Mouse (Mus musculus): Measurements from ENCODE around the gene Gabrr3. TPM values are rescaled to one million over a fixed set of nuclear protein-coding genes. Genes with fewer than 3 reads are reported as not detected.

The Gabrr3 gene
- total and polyA plus RNA-seq, 3 experiments = 0.05 TPM; not detected in 2

DNA sequence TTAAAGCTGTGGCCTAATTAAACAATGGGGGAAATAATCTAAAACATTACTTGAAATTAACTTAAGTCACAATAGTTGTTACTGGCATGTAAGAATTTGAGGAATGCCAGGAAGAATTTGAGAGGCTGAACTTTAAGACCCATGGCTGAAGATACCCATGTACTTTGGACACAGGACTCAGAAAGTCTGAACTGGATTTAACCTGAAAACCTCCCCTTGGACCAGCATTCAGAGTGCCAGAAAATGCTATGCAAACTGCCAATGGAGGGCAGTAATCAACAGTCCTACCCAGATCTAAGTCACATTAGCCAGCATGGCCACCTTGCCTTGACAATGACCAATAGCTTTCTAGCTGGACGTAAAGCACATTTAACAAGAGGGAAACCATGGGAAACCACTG lies 90.8 kb downstream of the Gabrr3 start:
- Histone ChIP-seq H3K4me1 (ENCODE audit: insufficient read depth, low read depth, low read length) (no peaks in the 10 kb centered on the region), H3K36me3 (replicated peaks) (peaks cover 32% of the 10 kb centered on the region), H3K9me3 (replicated peaks) (no peaks in the 10 kb centered on the region), H3K27me3 (ENCODE audit: insufficient read depth, low read length) (no peaks in the 10 kb centered on the region; the same call in 1 of the 2 replicates), H3K4me3 (ENCODE audit: low read depth, low read length) (no peak overlapping the region)
- TF ChIP-seq GATA2 (IDR thresholded peaks at IDR 0.05; ENCODE audit: borderline replicate concordance, low read depth, low read length) (no peak), POLR2AphosphoS5 (IDR thresholded peaks at IDR 0.05; ENCODE audit: insufficient replicate concordance, low read depth, low read length) (no peak), TAL1 (conservative IDR thresholded peaks at IDR 0.05; ENCODE audit: low read depth, low read length) (no peak), GATA1 (IDR thresholded peaks at IDR 0.05; ENCODE audit: borderline replicate concordance, low read length) (no peak), CTCF (IDR thresholded peaks at IDR 0.05; ENCODE audit: low read depth, low read length) (no peak)
- DNase-seq (ENCODE audit: low spot score) (no peak), ATAC-seq (ENCODE audit: extremely low read depth, insufficient number of reproducible peaks, low FRiP score, poor library complexity, severe bottlenecking) (no peak)

DNA sequence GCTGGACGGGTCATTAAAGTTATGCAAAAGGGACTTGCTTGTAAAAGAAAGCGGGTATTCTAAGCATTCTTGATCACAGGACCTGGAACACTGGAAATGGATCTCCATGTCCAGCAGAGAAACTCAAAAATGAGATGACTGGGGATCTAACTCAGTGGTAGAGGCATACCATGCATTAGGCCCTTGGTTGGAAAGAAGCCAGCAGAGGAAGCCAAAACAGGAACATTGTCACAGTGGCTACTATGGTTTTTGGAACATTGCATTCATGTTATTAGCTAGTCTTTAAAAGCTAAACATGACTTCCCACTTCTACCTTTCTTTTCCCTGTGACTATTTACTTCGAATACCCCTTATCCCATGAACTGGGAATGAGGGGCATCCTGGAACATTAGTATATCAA lies 92.0 kb downstream of the Gabrr3 start:
- peaks cover 20% of the 10 kb centered on the region for H3K36me3 ChIP-seq (replicated peaks)
- H3K27me3 ChIP-seq (ENCODE audit: insufficient read depth, low read length) = no peaks in the 10 kb centered on the region; the same call in 1 of the 2 replicates
- TF ChIP-seq CTCF (IDR thresholded peaks at IDR 0.05; ENCODE audit: low read depth, low read length) (no peak), GATA2 (IDR thresholded peaks at IDR 0.05; ENCODE audit: borderline replicate concordance, low read depth, low read length) (no peak), TAL1 (conservative IDR thresholded peaks at IDR 0.05; ENCODE audit: low read depth, low read length) (no peak), POLR2AphosphoS5 (IDR thresholded peaks at IDR 0.05; ENCODE audit: insufficient replicate concordance, low read depth, low read length) (no peak), GATA1 (IDR thresholded peaks at IDR 0.05; ENCODE audit: borderline replicate concordance, low read length) (no peak)
- ATAC-seq (ENCODE audit: extremely low read depth, insufficient number of reproducible peaks, low FRiP score, poor library complexity, severe bottlenecking) (no peak), DNase-seq (ENCODE audit: low spot score) (no peak)
- H3K4me3 ChIP-seq (ENCODE audit: low read depth, low read length) = no peak overlapping the region
- no peaks in the 10 kb centered on the region for H3K4me1 ChIP-seq (ENCODE audit: insufficient read depth, low read depth, low read length)
- no peaks in the 10 kb centered on the region for H3K9me3 ChIP-seq (replicated peaks)

DNA sequence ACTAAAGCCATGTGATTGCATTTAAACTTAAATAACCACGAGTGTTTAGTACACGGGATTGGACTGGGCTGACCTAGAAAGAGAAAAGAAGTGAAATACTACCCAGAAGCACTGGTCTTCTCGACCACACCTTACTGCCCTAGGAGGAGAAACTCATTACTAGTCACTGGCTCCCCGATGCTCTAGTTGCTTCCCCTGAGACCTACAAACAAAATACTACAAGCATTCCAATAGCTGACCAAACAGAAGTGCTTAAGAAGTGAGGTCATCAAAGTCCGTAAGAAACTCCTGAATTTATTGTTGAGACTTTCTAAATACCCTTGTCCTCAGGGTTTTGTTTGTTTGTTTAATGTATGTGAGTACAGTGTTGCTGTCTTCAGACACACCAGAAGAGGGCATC lies 102.7 kb downstream of the Gabrr3 start:
- TF ChIP-seq GATA1 (IDR thresholded peaks at IDR 0.05; ENCODE audit: borderline replicate concordance, low read length) = no peak
- no peak for TF ChIP-seq GATA2 (IDR thresholded peaks at IDR 0.05; ENCODE audit: borderline replicate concordance, low read depth, low read length)
- no peak for TF ChIP-seq TAL1 (conservative IDR thresholded peaks at IDR 0.05; ENCODE audit: low read depth, low read length)
- no peak for TF ChIP-seq CTCF (IDR thresholded peaks at IDR 0.05; ENCODE audit: low read depth, low read length)
- TF ChIP-seq POLR2AphosphoS5 (IDR thresholded peaks at IDR 0.05; ENCODE audit: insufficient replicate concordance, low read depth, low read length) = no peak
- Histone ChIP-seq H3K4me1 (ENCODE audit: insufficient read depth, low read depth, low read length) (peaks cover 7% of the 10 kb centered on the region; the same call in 1 of the 2 replicates), H3K36me3 (replicated peaks) (no peaks in the 10 kb centered on the region), H3K9me3 (replicated peaks) (no peaks in the 10 kb centered on the region), H3K4me3 (ENCODE audit: low read depth, low read length) (no peak overlapping the region), H3K27me3 (ENCODE audit: insufficient read depth, low read length) (peaks cover 19% of the 10 kb centered on the region)
- ATAC-seq (ENCODE audit: extremely low read depth, insufficient number of reproducible peaks, low FRiP score, poor library complexity, severe bottlenecking) (no peak), DNase-seq (ENCODE audit: low spot score) (no peak)

Other genes starting within 250 kb of the Gabrr3 start
- gene Olfr196, start 236.9 kb upstream of the Gabrr3 start, total RNA-seq (2014; fragmentation: Nextera tagmentation) = not detected in 2 replicates
- not detected in 2 replicates for gene Olfr196, start 236.9 kb upstream of the Gabrr3 start, total RNA-seq (2017)
- gene Olfr196, start 236.9 kb upstream of the Gabrr3 start, polyA plus RNA-seq (2012) = not detected in 2 replicates
- gene Olfr198, start 203.8 kb upstream of the Gabrr3 start, total RNA-seq (2014; fragmentation: Nextera tagmentation) = not detected in 2 replicates
- 0.12 TPM in 1 of 2 replicates, not detected in the other for gene Olfr198, start 203.8 kb upstream of the Gabrr3 start, total RNA-seq (2017)
- not detected in 2 replicates for gene Olfr198, start 203.8 kb upstream of the Gabrr3 start, polyA plus RNA-seq (2012)
- gene Olfr199, start 187.6 kb upstream of the Gabrr3 start, total RNA-seq (2014; fragmentation: Nextera tagmentation) = not detected in 2 replicates
- gene Olfr199, start 187.6 kb upstream of the Gabrr3 start, total RNA-seq (2017) = 0.16 TPM in 1 of 2 replicates, not detected in the other
- not detected in 2 replicates for gene Olfr199, start 187.6 kb upstream of the Gabrr3 start, polyA plus RNA-seq (2012)
- gene Olfr201, start 134.7 kb upstream of the Gabrr3 start, total RNA-seq (2014; fragmentation: Nextera tagmentation) = 0.39 and 0.90 TPM in 2 replicates
- 0.46 and 0.55 TPM in 2 replicates for gene Olfr201, start 134.7 kb upstream of the Gabrr3 start, total RNA-seq (2017)
- gene Olfr201, start 134.7 kb upstream of the Gabrr3 start, polyA plus RNA-seq (2012) = 0.07 TPM in 1 of 2 replicates, not detected in the other
- gene Olfr202, start 120.5 kb upstream of the Gabrr3 start, total RNA-seq (2014; fragmentation: Nextera tagmentation) = not detected in 2 replicates
- not detected in 2 replicates for gene Olfr202, start 120.5 kb upstream of the Gabrr3 start, total RNA-seq (2017)
- gene Olfr202, start 120.5 kb upstream of the Gabrr3 start, polyA plus RNA-seq (2012) = not detected in 2 replicates
- not detected in 2 replicates for gene Olfr203, start 108.5 kb upstream of the Gabrr3 start, total RNA-seq (2014; fragmentation: Nextera tagmentation)
- not detected in 2 replicates for gene Olfr203, start 108.5 kb upstream of the Gabrr3 start, total RNA-seq (2017)
- not detected in 2 replicates for gene Olfr203, start 108.5 kb upstream of the Gabrr3 start, polyA plus RNA-seq (2012)
- not detected in 2 replicates for gene Olfr204, start 89.1 kb upstream of the Gabrr3 start, total RNA-seq (2014; fragmentation: Nextera tagmentation)
- gene Olfr204, start 89.1 kb upstream of the Gabrr3 start, total RNA-seq (2017) = 0.05 and 0.12 TPM in 2 replicates
- not detected in 2 replicates for gene Olfr204, start 89.1 kb upstream of the Gabrr3 start, polyA plus RNA-seq (2012)
- not detected in 2 replicates for gene Olfr205, start 76.2 kb upstream of the Gabrr3 start, total RNA-seq (2014; fragmentation: Nextera tagmentation)
- not detected in 2 replicates for gene Olfr205, start 76.2 kb upstream of the Gabrr3 start, total RNA-seq (2017)
- not detected in 2 replicates for gene Olfr205, start 76.2 kb upstream of the Gabrr3 start, polyA plus RNA-seq (2012)
- not detected in 2 replicates for gene Olfr206, start 58.1 kb upstream of the Gabrr3 start, total RNA-seq (2014; fragmentation: Nextera tagmentation)
- 0.27 and 0.29 TPM in 2 replicates for gene Olfr206, start 58.1 kb upstream of the Gabrr3 start, total RNA-seq (2017)
- gene Olfr206, start 58.1 kb upstream of the Gabrr3 start, polyA plus RNA-seq (2012) = not detected in 2 replicates
- not detected in 2 replicates for gene Olfr209, start 43.3 kb upstream of the Gabrr3 start, total RNA-seq (2014; fragmentation: Nextera tagmentation)
- gene Olfr209, start 43.3 kb upstream of the Gabrr3 start, total RNA-seq (2017) = 0.16 TPM in 1 of 2 replicates, not detected in the other
- not detected in 2 replicates for gene Olfr209, start 43.3 kb upstream of the Gabrr3 start, polyA plus RNA-seq (2012)
- gene Riox2, start 64.4 kb downstream of the Gabrr3 start, total RNA-seq (2014; fragmentation: Nextera tagmentation) = 42.9 and 49.4 TPM in 2 replicates
- 48.8 and 55.1 TPM in 2 replicates for gene Riox2, start 64.4 kb downstream of the Gabrr3 start, total RNA-seq (2017)
- gene Riox2, start 64.4 kb downstream of the Gabrr3 start, polyA plus RNA-seq (2012) = 6.7 and 8.1 TPM in 2 replicates
- 1.7 and 2.9 TPM in 2 replicates for gene Crybg3, start 193.6 kb downstream of the Gabrr3 start, total RNA-seq (2014; fragmentation: Nextera tagmentation)
- 1.4 and 1.7 TPM in 2 replicates for gene Crybg3, start 193.6 kb downstream of the Gabrr3 start, total RNA-seq (2017)
- gene Crybg3, start 193.6 kb downstream of the Gabrr3 start, polyA plus RNA-seq (2012) = 0.06 and 0.10 TPM in 2 replicates
- gene Arl6, start 232.1 kb downstream of the Gabrr3 start, total RNA-seq (2014; fragmentation: Nextera tagmentation) = 64.3 and 73.1 TPM in 2 replicates
- 65.2 and 66.3 TPM in 2 replicates for gene Arl6, start 232.1 kb downstream of the Gabrr3 start, total RNA-seq (2017)
- gene Arl6, start 232.1 kb downstream of the Gabrr3 start, polyA plus RNA-seq (2012) = 8.8 and 9.5 TPM in 2 replicates

Data from G1E (cell line).